Mouse (Mus musculus) left cerebral cortex, adult 11 months (tissue): ENCODE measurements around the gene Fthl17f.
"Not testable (repeated sequence)": the region's sequence is repeated elsewhere in the genome, so short reads cannot be mapped to it uniquely, and the experiment has no call there.

Experiments used
- DNase-seq: peaks from one replicate; pipeline ENCODE4 v3.0.0; 2022; ENCODE audit warnings: low spot score

Fthl17f gene

GRCm38 (mm10) chrX:9062715-9063114 is at the start of gene Fthl17f:
Gene Fthl17f (plus strand): TSS chrX:9063015.
- not testable (repeated sequence) for DNase-seq

GRCm38 (mm10) chrX:9016079-9016478 is 46.7 kb upstream of the Fthl17f start:
- DNase-seq, result no peak

DNA sequence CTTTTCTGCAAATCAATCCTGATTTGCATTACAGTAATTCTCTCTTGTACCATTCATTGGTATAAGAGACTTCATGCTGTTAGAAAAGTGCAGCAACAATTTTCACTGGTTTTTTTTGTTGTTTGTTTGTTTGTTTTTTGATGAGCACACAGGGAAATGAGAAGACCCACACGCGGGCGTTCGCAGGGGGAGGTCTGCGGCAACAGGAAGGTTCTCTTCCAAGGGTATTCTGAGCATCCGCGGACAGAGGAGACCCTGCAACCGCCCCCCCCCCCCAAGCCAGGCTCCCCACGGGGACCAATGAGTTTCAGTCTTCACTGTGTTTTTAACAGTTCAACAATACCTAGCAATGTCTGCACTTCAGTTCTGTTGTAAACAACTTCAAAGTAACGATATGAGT is 43.3 kb upstream of the Fthl17f start:
- no peak for DNase-seq

DNA sequence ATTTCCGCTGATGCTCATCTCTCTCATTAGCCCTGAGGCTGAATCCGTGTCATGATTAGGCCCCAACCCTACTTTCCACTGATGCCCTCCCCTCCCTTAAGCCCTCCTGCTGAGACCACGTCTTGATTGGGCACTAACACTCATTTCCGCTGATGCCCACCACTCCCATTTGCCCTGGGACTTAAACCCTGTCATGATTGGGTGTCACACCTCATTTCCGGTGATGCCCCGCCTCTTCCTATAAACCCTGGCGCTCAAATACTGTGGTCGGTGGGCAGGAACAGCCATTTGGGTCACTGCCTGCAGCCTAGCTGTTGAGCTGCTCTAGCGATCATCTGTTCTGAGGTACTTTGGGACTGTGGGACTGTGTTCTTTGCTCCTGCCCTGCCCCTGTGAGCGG is 29.6 kb upstream of the Fthl17f start, which contains the start of gene Fthl17e:
Gene Fthl17e, plus strand, starts transcription at position 301 of the 400 bp plus-strand sequence.
- not testable (repeated sequence) for DNase-seq

GRCm38 (mm10) chrX:9041611-9042010 is 21.2 kb upstream of the Fthl17f start:
- DNase-seq, result not testable (repeated sequence)

DNA sequence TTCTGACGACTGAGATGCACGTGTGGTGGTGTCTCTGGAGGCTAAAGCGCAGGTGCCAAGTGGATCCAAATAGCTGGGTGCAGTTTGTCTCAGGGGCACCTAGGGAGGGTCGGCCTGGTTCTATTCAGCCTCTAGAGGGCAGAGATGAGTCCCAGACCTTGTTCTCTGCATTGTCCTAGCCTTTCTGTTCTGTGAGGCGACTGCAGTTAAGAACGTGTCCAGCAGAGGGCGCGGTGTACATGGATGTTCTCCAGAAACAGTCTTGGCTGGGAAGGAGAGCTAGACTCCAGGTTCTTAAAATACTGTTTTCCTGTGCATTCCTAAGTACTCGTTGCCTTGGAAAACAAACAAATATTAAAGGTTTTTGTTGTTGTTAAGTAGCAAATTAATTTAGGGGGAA is 1.9 kb upstream of the Fthl17f start:
- DNase-seq, result peak; percentile 51

DNA sequence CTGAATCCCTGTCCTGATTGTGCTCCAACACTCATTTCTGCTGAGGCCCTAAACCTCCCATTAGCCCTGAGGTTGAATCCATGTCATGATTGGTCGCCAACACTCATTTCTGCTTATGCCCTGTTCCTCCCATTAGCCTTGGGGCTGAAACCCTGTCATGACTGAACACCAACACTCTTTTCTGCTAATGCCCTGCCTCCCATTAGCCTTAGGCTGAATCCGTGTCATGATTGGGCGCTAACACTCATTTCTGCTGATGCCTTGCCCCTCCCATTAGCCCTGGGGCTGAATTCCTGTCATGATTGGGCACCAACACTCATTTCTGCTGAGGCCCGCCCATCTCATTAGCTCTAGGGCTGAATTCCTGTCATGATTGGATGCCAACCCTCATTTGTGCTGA is 714 bp upstream of the Fthl17f start:
- DNase-seq, result no peak

DNA sequence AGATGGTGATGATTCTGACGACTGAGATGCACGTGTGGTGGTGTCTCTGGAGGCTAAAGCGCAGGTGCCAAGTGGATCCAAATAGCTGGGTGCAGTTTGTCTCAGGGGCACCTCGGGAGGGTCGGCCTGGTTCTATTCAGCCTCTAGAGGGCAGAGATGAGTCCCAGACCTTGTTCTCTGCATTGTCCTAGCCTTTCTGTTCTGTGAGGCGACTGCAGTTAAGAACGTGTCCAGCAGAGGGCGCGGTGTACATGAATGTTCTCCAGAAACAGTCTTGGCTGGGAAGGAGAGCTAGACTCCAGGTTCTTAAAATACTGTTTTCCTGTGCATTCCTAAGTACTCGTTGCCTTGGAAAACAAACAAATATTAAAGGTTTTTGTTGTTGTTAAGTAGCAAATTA is 14.9 kb downstream of the Fthl17f start:
- peak; percentile 77 for DNase-seq

GRCm38 (mm10) chrX:9095066-9095465 is 32.3 kb downstream of the Fthl17f start:
- not testable (repeated sequence) for DNase-seq

- DNase-seq, result no peak
These were observed 41.4 kb downstream of the Fthl17f start, which contains the start of gene 4930402K13Rik for GRCm38 (mm10) chrX:9104262-9104661. Gene 4930402K13Rik (plus strand): TSS chrX:9104562.

DNA sequence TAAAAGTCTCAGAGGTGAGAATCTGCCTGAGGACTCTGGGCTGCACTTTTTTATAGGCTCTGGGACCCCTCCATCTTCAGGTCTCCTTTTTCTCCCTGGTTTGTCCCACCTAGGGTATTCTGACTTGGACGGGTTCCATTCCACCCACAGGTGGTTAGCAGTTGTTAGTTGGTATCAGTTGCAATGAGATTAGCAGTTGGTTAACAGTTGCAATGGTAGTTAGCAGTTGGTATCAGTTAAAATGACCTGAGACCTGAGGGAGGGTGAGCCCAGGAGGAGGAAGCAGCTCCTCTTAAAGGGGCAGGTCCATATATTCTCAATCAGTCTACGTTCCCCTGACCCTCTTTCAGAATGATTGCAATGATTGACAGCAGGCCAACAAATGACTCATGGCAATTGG is 47.6 kb downstream of the Fthl17f start:
- DNase-seq, result no peak
